Mouse (Mus musculus) midbrain, embryonic 15.5 days (tissue): ENCODE results near the gene Gdf2. TPM values are rescaled to one million over a fixed set of nuclear protein-coding genes. Genes with fewer than 3 reads are reported as not detected.
A peak's percentile ranks its signal among the peaks of the same experiment; 100 is the strongest.

Experiments
- ATAC-seq: fragments of 200-750 bp; cut with Nextera tagmentation; replicated peaks from 2 replicates; pipeline ENCODE4 v1.8.0; 2017; ENCODE audit warnings: moderate TSS enrichment
- H3K27ac ChIP-seq: fragments of 300-500 bp; sonication (generic); 2 replicates; pipeline ENCODE4 v1.5.1; 2015; ENCODE audit warnings: mild to moderate bottlenecking, inconsistent platforms
- H3K27me3 ChIP-seq: fragments of 300-500 bp; sonication (generic); replicated peaks from 2 replicates; pipeline ENCODE4 v1.6.1; 2015; ENCODE audit warnings: inconsistent platforms
- H3K36me3 ChIP-seq: fragments of 300-500 bp; sonication (generic); replicated peaks from 2 replicates; pipeline ENCODE4 v1.6.1; 2015; ENCODE audit warnings: inconsistent platforms
- H3K4me1 ChIP-seq: fragments of 300-500 bp; sonication (generic); 2 replicates; pipeline ENCODE4 v1.6.1; 2015; ENCODE audit warnings: inconsistent platforms
- H3K4me2 ChIP-seq: fragments of 300-500 bp; sonication (generic); 2 replicates; pipeline ENCODE4 v1.6.1; 2015; ENCODE audit warnings: inconsistent platforms, mild to moderate bottlenecking, moderate library complexity
- H3K4me3 ChIP-seq: fragments of 300-500 bp; sonication (generic); 2 replicates; pipeline ENCODE4 v1.5.1; 2015; ENCODE audit warnings: mild to moderate bottlenecking, inconsistent platforms
- H3K9ac ChIP-seq: fragments of 300-500 bp; sonication (generic); 2 replicates; pipeline ENCODE4 v1.6.1; 2015; ENCODE audit warnings: mild to moderate bottlenecking, inconsistent platforms
- H3K9me3 ChIP-seq: fragments of 300-500 bp; sonication (generic); 2 replicates; pipeline ENCODE4 v1.6.1; 2016; ENCODE audit warnings: inconsistent platforms
- WGBS: fragments of 180-500 bp; shearing (Covaris S2); methylation state at CpG from one replicate; pipeline ENCODE4 v1.1.7; 2015; ENCODE audit warnings: mixed read lengths; 5-methylcytosine and 5-hydroxymethylcytosine counted together
- polyA plus RNA-seq: library from polyadenylated mRNA; unstranded; fragments of >200 nt; fragmentation: Nextera tagmentation; extraction: Ambion mirVana; gene quantifications from 2 replicates; pipeline ENCODE4 v1.2.1, GENCODE M21; 2015

Gdf2 gene
- polyA plus RNA-seq, 1 experiment from 2014 or later = not detected

DNA sequence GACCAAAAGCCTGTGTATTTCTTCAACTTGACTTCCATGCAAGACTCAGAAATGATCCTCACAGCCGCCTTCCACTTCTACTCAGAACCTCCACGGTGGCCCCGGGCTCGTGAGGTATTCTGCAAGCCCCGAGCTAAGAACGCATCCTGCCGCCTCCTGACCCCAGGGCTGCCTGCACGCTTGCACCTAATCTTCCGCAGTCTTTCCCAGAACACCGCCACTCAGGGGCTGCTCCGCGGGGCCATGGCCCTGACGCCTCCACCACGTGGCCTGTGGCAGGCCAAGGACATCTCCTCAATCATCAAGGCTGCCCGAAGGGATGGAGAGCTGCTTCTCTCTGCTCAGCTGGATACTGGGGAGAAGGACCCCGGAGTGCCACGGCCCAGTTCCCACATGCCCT, 9.0 kb upstream of the Gdf2 start:
- Histone ChIP-seq H3K4me3 (no peak overlapping the region), H3K36me3 (no peaks in the 10 kb centered on the region), H3K9ac (no peak overlapping the region), H3K4me2 (no peak overlapping the region), H3K27me3 (no peaks in the 10 kb centered on the region; the same call in 1 of the 2 replicates), H3K4me1 (no peaks in the 10 kb centered on the region), H3K9me3 (no peaks in the 10 kb centered on the region), H3K27ac (no peak overlapping the region)
- 72% methylated on average over 17 of the region's 17 CpGs for WGBS
- no peak for ATAC-seq

DNA sequence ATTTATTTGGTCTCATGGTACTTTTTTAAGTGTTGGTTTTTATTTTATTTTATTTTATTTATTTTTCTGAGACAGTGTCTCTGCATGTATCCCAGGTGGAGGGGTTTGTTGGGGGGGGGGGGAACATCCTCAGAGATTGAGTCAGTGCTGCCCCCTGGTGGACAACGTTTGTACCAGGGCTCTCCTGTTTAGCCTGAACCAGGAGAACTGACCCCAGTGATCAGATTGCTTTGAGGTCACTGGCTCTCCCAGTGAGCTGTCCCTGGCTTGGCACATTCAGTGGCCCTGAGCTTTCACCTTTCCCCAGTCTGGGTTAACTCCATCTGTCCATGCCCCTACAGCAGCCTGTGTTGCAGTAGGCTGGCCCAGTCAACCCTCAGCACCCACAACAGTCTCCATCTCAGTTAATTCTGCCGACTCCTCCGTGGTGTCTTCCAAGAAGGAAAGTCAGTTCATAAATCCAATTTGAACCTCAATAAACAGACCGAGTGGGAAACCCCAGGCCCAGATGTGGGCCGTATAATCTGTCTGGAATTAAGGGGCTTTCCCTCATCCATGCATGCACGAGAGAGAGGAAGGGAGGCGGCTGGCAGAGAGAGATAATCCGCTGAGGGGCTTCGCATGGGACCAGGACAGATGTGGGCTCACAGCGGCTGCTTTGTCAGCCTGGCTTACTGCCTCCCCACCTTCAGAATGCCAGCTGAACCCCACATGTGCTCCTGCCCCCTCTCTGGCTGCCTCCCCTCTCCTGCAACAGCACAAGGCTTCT, 7.7 kb upstream of the Gdf2 start:
- H3K36me3 ChIP-seq = no peaks in the 10 kb centered on the region
- no peaks in the 10 kb centered on the region for H3K9me3 ChIP-seq
- H3K4me3 ChIP-seq = no peak overlapping the region
- WGBS = 53% methylated on average over 10 of the region's 10 CpGs
- H3K4me2 ChIP-seq = no peak overlapping the region
- no peak overlapping the region for H3K27ac ChIP-seq
- no peak overlapping the region for H3K9ac ChIP-seq
- H3K27me3 ChIP-seq = no peaks in the 10 kb centered on the region; the same call in 1 of the 2 replicates
- ATAC-seq = 0 out of 2 replicates have a peak, but pooled peaks have one; percentile 49
- no peaks in the 10 kb centered on the region for H3K4me1 ChIP-seq

- Histone ChIP-seq H3K27ac (no peak overlapping the region), H3K4me3 (no peak overlapping the region), H3K36me3 (no peaks in the 10 kb centered on the region), H3K9me3 (no peaks in the 10 kb centered on the region), H3K4me1 (no peaks in the 10 kb centered on the region), H3K4me2 (no peak overlapping the region), H3K27me3 (no peaks in the 10 kb centered on the region; the same call in 1 of the 2 replicates), H3K9ac (no peak overlapping the region)
- 40% methylated on average over 5 of the region's 5 CpGs for WGBS
- ATAC-seq = peak; percentile 43; the same call in 1 of the 2 replicates
These were observed 7.0 kb upstream of the Gdf2 start for GRCm38 (mm10) chr14:33933778-33934317.

DNA sequence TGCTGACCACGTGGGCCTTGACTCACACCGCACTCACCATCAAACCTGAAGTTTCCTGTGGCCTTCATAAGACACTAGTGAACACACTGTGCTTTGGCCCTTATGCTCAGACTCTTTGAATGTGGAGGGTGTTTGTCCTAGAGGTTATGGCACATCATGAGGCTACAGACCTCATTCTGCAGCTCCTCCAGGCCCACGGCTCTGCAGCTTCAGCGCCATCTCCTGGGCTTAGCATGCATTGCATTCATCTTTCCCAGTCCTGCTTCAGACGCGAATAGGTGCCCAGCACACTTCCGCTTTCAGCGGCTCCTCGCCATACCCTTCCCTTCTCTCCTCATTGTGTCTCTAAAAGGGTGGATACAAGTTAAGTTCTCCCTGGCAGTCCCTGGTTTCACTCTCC, 1.7 kb upstream of the Gdf2 start:
- Histone ChIP-seq H3K9ac (no peak overlapping the region), H3K27ac (no peak overlapping the region), H3K4me1 (no peaks in the 10 kb centered on the region), H3K9me3 (no peaks in the 10 kb centered on the region), H3K36me3 (no peaks in the 10 kb centered on the region), H3K4me2 (peak overlapping the region; percentile 11; the same call in 1 of the 2 replicates), H3K27me3 (no peaks in the 10 kb centered on the region), H3K4me3 (no peak overlapping the region)
- 33% methylated on average over 9 of the region's 9 CpGs for WGBS
- peak; percentile 43 for ATAC-seq

GRCm38 (mm10) chr14:33942222-33942621, 1.4 kb downstream of the Gdf2 start:
- H3K9me3 ChIP-seq = no peaks in the 10 kb centered on the region
- H3K27me3 ChIP-seq = no peaks in the 10 kb centered on the region
- H3K36me3 ChIP-seq = no peaks in the 10 kb centered on the region
- ATAC-seq = no peak
- H3K9ac ChIP-seq = no peak overlapping the region
- H3K4me2 ChIP-seq = no peak overlapping the region
- no peak overlapping the region for H3K4me3 ChIP-seq
- no peak overlapping the region for H3K27ac ChIP-seq
- WGBS = 84% methylated on average over 5 of the region's 5 CpGs
- H3K4me1 ChIP-seq = no peaks in the 10 kb centered on the region

DNA sequence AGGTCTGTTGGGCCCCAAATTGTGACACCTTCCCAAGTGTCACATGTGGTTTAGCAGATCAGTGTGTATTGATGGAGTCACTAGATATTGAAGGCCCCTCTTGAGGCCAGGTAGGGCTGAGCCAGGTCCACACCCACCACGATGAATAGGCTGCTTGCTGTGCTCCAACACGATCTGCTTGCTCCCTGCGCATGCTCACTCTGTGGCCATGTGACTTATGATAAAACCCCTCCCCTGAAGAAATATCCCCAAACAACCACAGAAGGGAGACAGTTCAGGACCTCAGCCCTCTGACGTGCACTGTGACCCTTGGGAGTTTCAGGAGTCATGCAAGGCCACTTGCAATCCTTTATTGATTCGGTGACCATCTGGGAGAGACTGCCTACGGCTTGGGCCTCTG, 5.3 kb downstream of the Gdf2 start:
- H3K4me1 ChIP-seq = no peaks in the 10 kb centered on the region
- 75% methylated on average over 6 of the region's 6 CpGs for WGBS
- no peaks in the 10 kb centered on the region for H3K36me3 ChIP-seq
- no peaks in the 10 kb centered on the region for H3K27me3 ChIP-seq
- no peak overlapping the region for H3K9ac ChIP-seq
- no peak overlapping the region for H3K4me3 ChIP-seq
- no peak overlapping the region for H3K4me2 ChIP-seq
- no peaks in the 10 kb centered on the region for H3K9me3 ChIP-seq
- ATAC-seq = no peak
- H3K27ac ChIP-seq = no peak overlapping the region

GRCm38 (mm10) chr14:33952233-33952981, 11.6 kb downstream of the Gdf2 start:
- WGBS = 67% methylated on average over 6 of the region's 6 CpGs
- H3K27me3 ChIP-seq = no peaks in the 10 kb centered on the region
- no peak for ATAC-seq

DNA sequence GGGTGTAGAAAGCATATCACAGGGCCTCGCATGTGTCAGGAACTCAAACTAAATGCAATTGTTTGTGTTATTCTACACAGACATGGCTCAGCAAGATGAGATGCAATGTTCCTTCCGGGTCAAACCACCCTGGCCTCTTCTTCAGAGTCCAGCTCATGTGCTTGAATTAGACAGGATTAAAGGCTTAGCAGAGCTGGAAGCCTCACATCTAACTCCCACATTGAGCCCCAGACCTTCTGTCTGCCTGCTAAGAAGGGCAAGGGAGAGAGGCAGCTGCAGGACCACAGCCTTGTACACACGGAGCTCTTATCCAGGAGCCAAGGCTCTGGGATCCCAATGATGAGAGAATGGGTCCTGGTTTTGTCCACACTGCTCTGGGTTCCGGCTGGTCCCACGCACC, 12.9 kb downstream of the Gdf2 start, which contains the start of gene Rbp3:
TSS of gene Rbp3 (plus strand) at position 243 of the 400 bp plus-strand sequence.
- H3K4me3 ChIP-seq = no peak within 1 kb of the TSS
- H3K27ac ChIP-seq = no peak within 1 kb of the TSS
- H3K9ac ChIP-seq = no peak within 1 kb of the TSS
- H3K27me3 ChIP-seq = no peaks in the 10 kb centered on the region
- no peaks in the 10 kb centered on the region for H3K4me1 ChIP-seq
- no peak within 1 kb of the TSS for H3K4me2 ChIP-seq
- H3K9me3 ChIP-seq = no peaks in the 10 kb centered on the region
- 67% methylated on average over 5 of the region's 5 CpGs for WGBS
- no peaks in the 10 kb centered on the region for H3K36me3 ChIP-seq
- ATAC-seq = no peak

More at GRCm38 (mm10) chr14:33952233-33952981, 11.6 kb downstream of the Gdf2 start:
- H3K9me3 ChIP-seq = no peaks in the 10 kb centered on the region
- H3K36me3 ChIP-seq = no peaks in the 10 kb centered on the region
- no peak overlapping the region for H3K4me3 ChIP-seq
- no peak overlapping the region for H3K4me2 ChIP-seq
- no peak overlapping the region for H3K27ac ChIP-seq
- no peak overlapping the region for H3K9ac ChIP-seq
- H3K4me1 ChIP-seq = no peaks in the 10 kb centered on the region

DNA sequence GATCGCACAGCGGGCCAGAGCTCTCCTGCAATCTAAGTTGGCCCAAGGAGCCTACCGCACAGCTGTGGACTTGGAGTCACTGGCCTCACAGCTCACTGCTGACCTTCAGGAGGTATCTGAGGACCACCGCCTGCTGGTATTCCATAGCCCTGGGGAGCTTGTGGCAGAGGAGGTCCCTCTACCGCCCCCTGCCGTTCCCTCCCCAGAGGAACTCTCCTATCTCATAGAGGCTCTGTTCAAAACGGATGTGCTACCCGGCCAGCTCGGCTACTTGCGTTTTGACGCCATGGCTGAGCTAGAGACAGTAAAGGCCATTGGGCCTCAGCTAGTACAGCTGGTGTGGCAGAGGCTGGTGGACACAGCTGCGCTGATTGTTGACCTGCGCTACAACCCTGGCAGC, 15.2 kb downstream of the Gdf2 start:
- no peaks in the 10 kb centered on the region for H3K9me3 ChIP-seq
- H3K9ac ChIP-seq = no peak overlapping the region
- WGBS = 85% methylated on average over 13 of the region's 13 CpGs
- no peak for ATAC-seq
- H3K4me1 ChIP-seq = no peaks in the 10 kb centered on the region
- no peaks in the 10 kb centered on the region for H3K36me3 ChIP-seq
- H3K27ac ChIP-seq = no peak overlapping the region
- no peak overlapping the region for H3K4me3 ChIP-seq
- H3K27me3 ChIP-seq = no peaks in the 10 kb centered on the region
- no peak overlapping the region for H3K4me2 ChIP-seq

DNA sequence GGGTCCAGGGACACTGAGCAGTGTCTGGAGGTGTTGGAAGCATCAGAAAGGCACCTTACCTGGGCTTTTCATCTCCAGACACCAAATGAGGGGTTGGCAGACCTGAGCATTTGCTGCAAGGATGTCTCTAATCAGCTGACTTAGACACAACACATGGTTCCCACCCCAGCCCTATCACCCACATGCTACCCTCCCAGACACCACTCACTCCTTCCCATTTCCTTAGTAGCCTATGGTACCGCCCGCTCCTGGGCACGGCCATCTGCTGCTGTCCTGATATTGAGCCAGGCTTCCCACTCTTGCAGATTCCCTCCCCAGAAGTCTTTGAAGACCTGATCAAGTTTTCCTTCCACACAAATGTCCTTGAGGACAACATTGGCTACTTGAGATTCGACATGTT, 17.3 kb downstream of the Gdf2 start:
- Histone ChIP-seq H3K4me2 (no peak overlapping the region), H3K27me3 (no peaks in the 10 kb centered on the region), H3K36me3 (no peaks in the 10 kb centered on the region), H3K9me3 (no peaks in the 10 kb centered on the region), H3K4me1 (no peaks in the 10 kb centered on the region), H3K4me3 (no peak overlapping the region), H3K27ac (no peak overlapping the region), H3K9ac (no peak overlapping the region)
- ATAC-seq = no peak
- 95% methylated on average over 4 of the region's 4 CpGs for WGBS

- Histone ChIP-seq H3K36me3 (no peaks in the 10 kb centered on the region), H3K27me3 (no peaks in the 10 kb centered on the region), H3K27ac (no peak overlapping the region), H3K9me3 (no peaks in the 10 kb centered on the region), H3K4me3 (no peak overlapping the region), H3K9ac (no peak overlapping the region), H3K4me2 (no peak overlapping the region), H3K4me1 (no peaks in the 10 kb centered on the region)
- ATAC-seq = no peak
- WGBS = 56% methylated on average over 3 of the region's 3 CpGs
These were observed 18.0 kb downstream of the Gdf2 start for GRCm38 (mm10) chr14:33958841-33959240.

DNA sequence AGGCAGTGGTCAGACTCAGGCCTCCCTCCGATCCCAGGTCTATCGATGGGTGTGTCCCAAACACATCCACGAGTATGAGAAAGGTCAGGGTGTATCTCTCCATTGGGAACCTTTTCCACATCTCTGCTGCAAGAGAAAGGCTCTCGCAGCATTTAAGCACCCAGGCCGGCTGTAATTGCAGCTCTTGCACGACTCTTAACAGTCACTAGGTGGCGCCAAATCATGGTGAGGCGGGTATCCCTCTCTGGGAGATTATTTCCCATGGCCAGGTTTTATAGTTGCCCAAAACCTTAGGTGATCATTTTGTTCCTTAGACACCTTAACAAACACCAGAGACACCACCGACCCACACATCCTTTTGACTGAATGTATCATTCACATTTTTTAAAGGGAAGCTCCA, 18.5 kb downstream of the Gdf2 start:
- WGBS = 14% methylated on average over 9 of the region's 9 CpGs
- ATAC-seq = no peak

More for the DNA sequence above, 18.5 kb downstream of the Gdf2 start:
- H3K27ac ChIP-seq = no peak overlapping the region
- H3K9ac ChIP-seq = no peak overlapping the region
- no peak overlapping the region for H3K4me3 ChIP-seq
- no peak overlapping the region for H3K4me2 ChIP-seq
- H3K4me1 ChIP-seq = no peaks in the 10 kb centered on the region
- H3K36me3 ChIP-seq = no peaks in the 10 kb centered on the region
- no peaks in the 10 kb centered on the region for H3K9me3 ChIP-seq
- no peaks in the 10 kb centered on the region for H3K27me3 ChIP-seq
